Mouse (Mus musculus) gastrocnemius, postnatal 4 days (tissue): Measurements from ENCODE around the gene Slc17a5. TPM values are rescaled to one million over a fixed set of nuclear protein-coding genes. Genes with fewer than 3 reads are reported as not detected.
"Not testable (repeated sequence)": the region's sequence is repeated elsewhere in the genome, so short reads cannot be mapped to it uniquely, and the experiment has no call there.

Experiments
- DNase-seq, 2 experiments: peaks; one replicate each; pipeline ENCODE4 v3.0.0; 2021 to 2022; ENCODE audit warnings: low spot score in 2 of 2, mixed read lengths in 2 of 2
- total RNA-seq, 2 experiments: library from RNA; stranded (reverse); gene quantifications; 2 replicates each; pipeline ENCODE4 v1.2.3; 2021

Slc17a5 gene
- total RNA-seq, 2 experiments from 2014 or later, result 7.6 to 7.9 TPM

GRCm38 (mm10) chr9:78488890-78489420 is 98.9 kb downstream of the Slc17a5 start, which contains the start of gene Eef1a1:
TSS of gene Eef1a1 (minus strand) at chr9:78489151.
- peak; percentile 30 to 63 for DNase-seq

- DNase-seq, result not testable (repeated sequence)
Observed at GRCm38 (mm10) chr9:78488021-78488420, 99.8 kb downstream of the Slc17a5 start.

Other genes starting within 250 kb of the Slc17a5 start
- not detected for gene Gsta2, start 232.3 kb downstream of the Slc17a5 start, total RNA-seq
- not detected for gene Dppa5a, start 219.9 kb downstream of the Slc17a5 start, total RNA-seq
- gene Ooep, start 209.3 kb downstream of the Slc17a5 start, total RNA-seq, result under 1 TPM in 1 of 2 experiments, not detected in 1; 0.20 TPM
- gene Ddx43, start 192.3 kb downstream of the Slc17a5 start, total RNA-seq, result under 1 TPM; 0.12 to 0.18 TPM
- gene Cgas, start 144.8 kb downstream of the Slc17a5 start, total RNA-seq, result 1 to 10 TPM; 1.3 to 1.7 TPM
- 10 to 100 TPM; 14.7 to 17.4 TPM for gene Mto1, start 139.8 kb downstream of the Slc17a5 start, total RNA-seq
- under 1 TPM in 1 of 2 experiments, not detected in 1; 0.52 TPM for gene Gm17324, start 139.3 kb downstream of the Slc17a5 start, total RNA-seq
- gene Eef1a1, start 98.9 kb downstream of the Slc17a5 start, total RNA-seq, result 1,000 to 10,000 TPM; 5,472 to 6,062 TPM
- 10 to 100 TPM; 11.9 to 13.0 TPM for gene Cd109, start 27.5 kb upstream of the Slc17a5 start, total RNA-seq